Mouse (Mus musculus): ENCODE data around the gene Vrk3. TPM values are rescaled to one million over a fixed set of nuclear protein-coding genes. Genes with fewer than 3 reads are reported as not detected.
"Not testable (repeated sequence)": the region's sequence is repeated elsewhere in the genome, so short reads cannot be mapped to it uniquely, and the experiment has no call there.

Gene Vrk3
- 32.7 and 34.0 TPM in 2 replicates for polyA plus RNA-seq (2016; fragmentation: Nextera tagmentation; extraction: Ambion mirVana)

- Histone ChIP-seq H3K27ac (peak within 1 kb of the TSS; percentile 77), H3K4me3 (peak within 1 kb of the TSS; percentile 62), H3K36me3 (peaks cover 2% of the 10 kb centered on the region), H3K27me3 (no peaks in the 10 kb centered on the region), H3K4me1 (peaks cover 18% of the 10 kb centered on the region), H3K9me3 (replicated peaks) (no peaks in the 10 kb centered on the region), H3K9ac (peak within 1 kb of the TSS; percentile 65), H3K4me2 (replicated peaks) (peak within 1 kb of the TSS; percentile 78)
- under 1% methylated on average over 44 of the region's 44 CpGs for WGBS
- peak; percentile 98 for ATAC-seq (ENCODE audit: low FRiP score)
Observed at GRCm38 (mm10) chr7:44748101-44749044, at the start of gene Vrk3. TSS of gene Vrk3 (plus strand) at chr7:44748413.

DNA sequence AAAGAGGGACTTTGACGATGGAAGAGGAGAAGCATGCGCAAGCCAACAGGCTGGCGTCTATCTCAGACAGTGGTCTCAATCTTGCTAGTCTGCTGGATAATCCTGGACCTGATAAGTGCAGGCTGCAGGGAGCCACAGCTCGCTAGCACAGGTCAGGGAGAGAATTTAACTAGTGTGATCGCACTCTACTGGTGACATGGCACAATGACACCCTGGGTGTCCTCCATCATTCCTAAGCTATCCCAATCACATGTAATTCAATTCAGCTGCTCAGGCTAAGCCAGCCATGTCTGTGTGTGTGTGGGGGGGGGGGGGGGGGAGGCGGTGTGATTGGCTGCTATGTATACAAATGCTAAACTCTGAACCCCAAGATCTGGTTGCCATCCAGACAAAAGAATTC lies 46.3 kb upstream of the Vrk3 start:
- Histone ChIP-seq H3K4me1 (peaks cover 5% of the 10 kb centered on the region; the same call in 1 of the 2 replicates), H3K9ac (no peak overlapping the region), H3K4me2 (replicated peaks) (no peak overlapping the region), H3K27me3 (peaks cover 5% of the 10 kb centered on the region), H3K4me3 (no peak overlapping the region), H3K36me3 (no peaks in the 10 kb centered on the region), H3K27ac (no peak overlapping the region), H3K9me3 (replicated peaks) (peaks cover 6% of the 10 kb centered on the region; the same call in 1 of the 2 replicates)
- WGBS: 11% methylated on average over 6 of the region's 6 CpGs
- peak; percentile 64 for ATAC-seq (ENCODE audit: low FRiP score)

- Histone ChIP-seq H3K36me3 (no peaks in the 10 kb centered on the region), H3K9ac (no peak overlapping the region), H3K4me3 (no peak overlapping the region), H3K4me1 (no peaks in the 10 kb centered on the region), H3K27me3 (no peaks in the 10 kb centered on the region), H3K4me2 (replicated peaks) (no peak overlapping the region), H3K9me3 (replicated peaks) (peaks cover 6% of the 10 kb centered on the region; the same call in 1 of the 2 replicates), H3K27ac (no peak overlapping the region)
- no peak for ATAC-seq (ENCODE audit: low FRiP score)
- WGBS: 82% methylated on average over 8 of the region's 8 CpGs
Observed at GRCm38 (mm10) chr7:44702985-44703384, 45.2 kb upstream of the Vrk3 start.

DNA sequence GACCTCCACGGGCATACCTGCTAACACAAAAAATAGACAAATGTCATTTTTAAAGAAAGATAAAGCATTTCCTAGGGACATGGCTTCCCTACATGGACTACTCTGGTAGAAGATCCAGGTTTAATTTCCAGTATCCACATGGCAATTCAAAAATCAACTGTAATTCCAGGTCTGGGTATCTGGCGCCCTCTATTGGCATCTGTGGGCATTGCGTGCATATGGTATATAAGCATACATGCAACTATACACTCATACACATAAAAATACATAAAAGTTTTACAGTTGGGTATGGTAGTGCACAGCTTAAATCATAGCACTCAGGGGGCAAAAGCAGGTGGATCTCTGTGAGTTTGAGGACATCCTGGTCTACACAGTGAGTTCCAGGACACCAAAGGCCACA lies 43.9 kb upstream of the Vrk3 start:
- WGBS: 54% methylated on average over 3 of the region's 3 CpGs
- no peak overlapping the region for H3K9ac ChIP-seq
- ATAC-seq (ENCODE audit: low FRiP score): no peak
- H3K4me1 ChIP-seq: no peaks in the 10 kb centered on the region
- no peaks in the 10 kb centered on the region for H3K27me3 ChIP-seq
- H3K36me3 ChIP-seq: no peaks in the 10 kb centered on the region
- no peak overlapping the region for H3K4me3 ChIP-seq
- H3K27ac ChIP-seq: no peak overlapping the region
- H3K9me3 ChIP-seq (replicated peaks): peaks cover 6% of the 10 kb centered on the region; the same call in 1 of the 2 replicates
- H3K4me2 ChIP-seq (replicated peaks): no peak overlapping the region

GRCm38 (mm10) chr7:44705086-44705485 lies 43.1 kb upstream of the Vrk3 start:
- peaks cover 6% of the 10 kb centered on the region; the same call in 1 of the 2 replicates for H3K9me3 ChIP-seq (replicated peaks)
- WGBS: 85% methylated on average over 4 of the region's 4 CpGs
- no peaks in the 10 kb centered on the region for H3K27me3 ChIP-seq
- no peak overlapping the region for H3K9ac ChIP-seq
- ATAC-seq (ENCODE audit: low FRiP score): no peak
- H3K36me3 ChIP-seq: no peaks in the 10 kb centered on the region
- H3K4me1 ChIP-seq: no peaks in the 10 kb centered on the region
- H3K4me3 ChIP-seq: no peak overlapping the region
- no peak overlapping the region for H3K4me2 ChIP-seq (replicated peaks)
- no peak overlapping the region for H3K27ac ChIP-seq

GRCm38 (mm10) chr7:44706322-44706721 lies 41.9 kb upstream of the Vrk3 start:
- Histone ChIP-seq H3K4me3 (no peak overlapping the region), H3K27ac (no peak overlapping the region), H3K4me2 (replicated peaks) (no peak overlapping the region), H3K4me1 (no peaks in the 10 kb centered on the region), H3K9ac (no peak overlapping the region), H3K9me3 (replicated peaks) (peaks cover 6% of the 10 kb centered on the region; the same call in 1 of the 2 replicates), H3K36me3 (no peaks in the 10 kb centered on the region), H3K27me3 (no peaks in the 10 kb centered on the region)
- no peak for ATAC-seq (ENCODE audit: low FRiP score)

DNA sequence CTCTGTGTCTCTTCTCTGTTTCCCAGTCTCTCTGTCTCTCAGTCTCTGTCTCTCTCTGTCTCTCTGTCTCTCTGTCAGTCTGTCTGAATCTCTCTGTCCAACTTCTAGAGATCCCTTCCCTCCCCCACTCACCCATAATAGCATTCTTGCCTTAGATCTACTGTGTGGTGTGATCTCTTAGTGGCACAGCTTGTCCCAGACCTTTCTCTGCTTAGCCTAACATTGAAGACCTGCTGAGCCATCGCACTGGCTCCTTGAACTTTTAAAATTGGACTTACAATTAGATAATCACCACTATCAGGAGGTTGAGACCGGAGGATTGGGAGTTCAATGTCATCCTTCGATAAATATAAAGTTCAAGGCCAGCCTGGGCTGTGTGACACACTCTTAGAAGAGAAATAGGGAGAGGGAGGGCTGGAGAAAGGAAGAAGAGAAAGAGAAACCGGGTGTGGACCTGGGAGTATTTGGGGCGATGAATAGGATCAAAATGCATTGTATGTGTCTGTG lies 41.0 kb upstream of the Vrk3 start:
- peaks cover 6% of the 10 kb centered on the region; the same call in 1 of the 2 replicates for H3K9me3 ChIP-seq (replicated peaks)
- no peak for ATAC-seq (ENCODE audit: low FRiP score)
- no peak overlapping the region for H3K9ac ChIP-seq
- no peaks in the 10 kb centered on the region for H3K27me3 ChIP-seq
- no peak overlapping the region for H3K4me3 ChIP-seq
- 92% methylated on average over 5 of the region's 5 CpGs for WGBS
- H3K4me1 ChIP-seq: no peaks in the 10 kb centered on the region
- H3K36me3 ChIP-seq: no peaks in the 10 kb centered on the region
- no peak overlapping the region for H3K4me2 ChIP-seq (replicated peaks)
- no peak overlapping the region for H3K27ac ChIP-seq

GRCm38 (mm10) chr7:44708093-44708492 lies 40.1 kb upstream of the Vrk3 start:
- H3K4me1 ChIP-seq; H3K36me3 ChIP-seq; H3K27me3 ChIP-seq; ATAC-seq (ENCODE audit: low FRiP score); H3K9ac ChIP-seq; H3K9me3 ChIP-seq (replicated peaks); H3K27ac ChIP-seq; H3K4me2 ChIP-seq (replicated peaks); H3K4me3 ChIP-seq: not testable (repeated sequence)
- 89% methylated on average over 6 of the region's 6 CpGs for WGBS

DNA sequence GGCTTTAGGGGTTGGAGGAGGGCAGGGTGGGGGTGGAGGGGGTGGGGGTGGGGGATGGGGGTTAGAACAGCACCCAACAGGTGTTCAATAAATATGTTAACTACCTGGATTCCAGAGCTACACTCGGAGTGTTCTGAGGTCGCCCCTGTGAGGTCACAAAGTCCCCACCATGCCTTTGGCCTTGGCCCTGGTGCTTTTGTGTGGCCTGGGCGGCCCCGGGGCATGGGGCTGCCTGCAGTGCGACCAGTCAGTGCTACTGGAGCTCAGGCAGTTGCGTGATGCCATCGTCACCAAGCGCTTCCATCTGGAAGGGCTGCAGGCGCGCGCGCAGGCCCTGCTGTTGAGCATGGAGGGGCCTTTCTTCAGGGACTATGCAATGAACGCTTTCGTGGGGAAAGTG lies 39.6 kb upstream of the Vrk3 start, which contains the start of gene Izumo2:
Gene Izumo2 (plus strand): TSS at position 169 of the 400 bp plus-strand sequence.
- H3K36me3 ChIP-seq: no peaks in the 10 kb centered on the region
- 66% methylated on average over 14 of the region's 14 CpGs for WGBS
- H3K4me2 ChIP-seq (replicated peaks): no peak within 1 kb of the TSS
- H3K9me3 ChIP-seq (replicated peaks): peaks cover 6% of the 10 kb centered on the region; the same call in 1 of the 2 replicates
- no peaks in the 10 kb centered on the region for H3K4me1 ChIP-seq
- no peak within 1 kb of the TSS for H3K27ac ChIP-seq
- H3K9ac ChIP-seq: no peak within 1 kb of the TSS
- H3K4me3 ChIP-seq: no peak within 1 kb of the TSS
- no peak for ATAC-seq (ENCODE audit: low FRiP score)
- H3K27me3 ChIP-seq: no peaks in the 10 kb centered on the region

GRCm38 (mm10) chr7:44709881-44710280 lies 38.3 kb upstream of the Vrk3 start:
- Histone ChIP-seq H3K9me3 (replicated peaks) (peaks cover 6% of the 10 kb centered on the region; the same call in 1 of the 2 replicates), H3K9ac (no peak overlapping the region), H3K27me3 (no peaks in the 10 kb centered on the region), H3K27ac (no peak overlapping the region), H3K4me1 (no peaks in the 10 kb centered on the region), H3K4me3 (no peak overlapping the region), H3K36me3 (no peaks in the 10 kb centered on the region), H3K4me2 (replicated peaks) (no peak overlapping the region)
- ATAC-seq (ENCODE audit: low FRiP score): no peak
- WGBS: 85% methylated on average over 5 of the region's 5 CpGs

DNA sequence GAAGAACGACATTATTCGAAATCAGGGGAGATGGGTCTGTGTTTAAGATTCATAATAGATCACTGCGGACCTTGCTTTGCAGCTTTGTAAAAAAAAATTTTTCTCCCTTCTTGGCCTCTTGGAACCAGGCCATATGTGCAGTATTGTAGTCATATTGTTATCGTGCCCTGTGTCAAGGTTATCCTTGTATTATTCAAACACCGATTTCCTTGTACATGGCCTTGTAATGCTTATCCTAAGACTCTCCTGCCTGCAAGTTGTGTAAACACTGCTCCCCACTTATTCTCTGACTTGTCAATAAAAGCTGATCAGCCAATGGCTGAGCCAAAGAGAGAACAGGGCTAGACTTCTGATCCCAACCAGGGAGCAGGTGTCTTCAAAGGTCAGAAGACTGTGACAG lies 26.2 kb upstream of the Vrk3 start:
- Histone ChIP-seq H3K36me3 (no peaks in the 10 kb centered on the region), H3K9me3 (replicated peaks) (no peaks in the 10 kb centered on the region), H3K4me1 (no peaks in the 10 kb centered on the region), H3K4me2 (replicated peaks) (no peak overlapping the region), H3K27ac (no peak overlapping the region), H3K9ac (no peak overlapping the region), H3K27me3 (no peaks in the 10 kb centered on the region), H3K4me3 (no peak overlapping the region)
- no peak for ATAC-seq (ENCODE audit: low FRiP score)
- 88% methylated on average over 5 of the region's 5 CpGs for WGBS

DNA sequence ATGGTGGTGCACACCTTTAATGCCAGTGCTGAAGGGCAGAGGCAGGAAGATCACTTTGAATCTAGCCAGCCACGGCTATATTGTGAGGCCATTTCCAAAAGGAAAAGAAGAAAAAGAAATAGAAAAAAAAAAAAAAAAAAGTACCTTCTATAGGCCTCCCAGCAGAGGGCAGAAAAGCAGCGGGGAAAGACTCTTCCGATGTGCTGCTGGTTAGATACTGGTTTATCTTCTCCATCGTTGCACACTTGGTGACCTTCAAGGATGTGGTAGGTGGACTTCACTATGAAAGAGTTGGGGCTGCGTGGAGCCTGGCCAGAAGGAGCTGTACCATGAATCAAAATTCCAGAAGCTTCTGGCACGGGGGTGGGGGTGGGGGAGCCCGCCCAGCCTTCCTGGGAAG lies 23.9 kb upstream of the Vrk3 start:
- no peak overlapping the region for H3K27ac ChIP-seq
- WGBS: 24% methylated on average over 7 of the region's 7 CpGs
- ATAC-seq (ENCODE audit: low FRiP score): no peak
- H3K27me3 ChIP-seq: no peaks in the 10 kb centered on the region
- no peak overlapping the region for H3K4me2 ChIP-seq (replicated peaks)
- no peaks in the 10 kb centered on the region for H3K36me3 ChIP-seq
- no peak overlapping the region for H3K9ac ChIP-seq
- H3K9me3 ChIP-seq (replicated peaks): no peaks in the 10 kb centered on the region
- no peaks in the 10 kb centered on the region for H3K4me1 ChIP-seq
- no peak overlapping the region for H3K4me3 ChIP-seq

Data from hindbrain, embryonic 12.5 days (tissue).